ENCODE assay signal across 12 mouse cellular contexts in the genomic region with DNA sequence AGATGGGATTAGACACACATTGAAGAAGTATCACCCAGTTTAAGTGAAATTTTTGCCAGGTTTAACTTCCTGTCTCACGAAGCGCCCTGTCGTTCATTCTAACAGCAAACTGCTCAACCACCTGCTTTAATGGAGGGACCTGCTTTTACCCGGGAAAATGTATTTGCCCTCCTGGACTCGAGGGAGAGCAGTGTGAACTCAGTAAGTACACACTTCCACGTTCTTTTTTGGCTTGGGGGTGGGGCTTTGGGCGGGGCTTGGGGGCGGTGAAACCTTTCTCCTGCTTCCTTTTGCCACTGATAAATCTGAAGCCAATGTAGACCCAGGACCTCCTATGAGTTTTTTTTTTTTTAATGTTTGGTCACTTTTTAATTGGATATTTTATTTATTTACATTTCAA. TPM values are rescaled to one million over a fixed set of nuclear protein-coding genes. Genes with fewer than 3 reads are reported as not detected.
A peak's percentile ranks its signal among the peaks of the same experiment; 100 is the strongest.
DNase-seq lines count a peak whose midpoint lies in the region; ATAC-seq and TF ChIP-seq lines count a peak whose summit lies in the region.
"Had no signal": no experiment of that assay in that cellular context is flagged by ENCODE, and none has a peak within 500 bp of the region (broad histone marks: within the 10 kb centered on the region; RNA-seq: fewer than 3 reads in every experiment).

No protein-coding gene starts in this region.

- no peaks in the 10 kb centered on the region for H3K27me3 ChIP-seq in kidney, embryonic 16.5 days (ENCODE audit: insufficient read depth, low read length)
- H3K27me3 ChIP-seq in kidney, adult 2 months (replicated peaks; ENCODE audit: control insufficient read depth, insufficient read depth, low read length), result no peaks in the 10 kb centered on the region
- no peaks in the 10 kb centered on the region for H3K27me3 ChIP-seq in forebrain, embryonic 11.5 days (ENCODE audit: control insufficient read depth, insufficient read depth, low read length)
- H3K27me3 ChIP-seq in liver, embryonic 12.5 days (replicated peaks), result no peaks in the 10 kb centered on the region
- H3K27me3 ChIP-seq: megakaryocyte, embryonic 14.5 days had no signal

- H3K9me3 ChIP-seq in kidney, embryonic 16.5 days (ENCODE audit: low read length), result no peaks in the 10 kb centered on the region
- no peaks in the 10 kb centered on the region for H3K9me3 ChIP-seq in forebrain, embryonic 11.5 days (ENCODE audit: control insufficient read depth, low read length)
- no peaks in the 10 kb centered on the region for H3K9me3 ChIP-seq in liver, embryonic 12.5 days (replicated peaks)
- H3K9me3 ChIP-seq: megakaryocyte, embryonic 14.5 days had no signal

- peaks cover 8% of the 10 kb centered on the region for H3K4me1 ChIP-seq in kidney, embryonic 16.5 days (ENCODE audit: insufficient read depth, low read length)
- H3K4me1 ChIP-seq in kidney, adult 2 months (ENCODE audit: control insufficient read depth, insufficient read depth, low read length), result no peaks in the 10 kb centered on the region
- H3K4me1 ChIP-seq in forebrain, embryonic 11.5 days (replicated peaks; ENCODE audit: control insufficient read depth, insufficient read depth, low read length), result no peaks in the 10 kb centered on the region; the same call in 1 of the 2 replicates
- no peaks in the 10 kb centered on the region for H3K4me1 ChIP-seq in liver, embryonic 12.5 days
- H3K4me1 ChIP-seq: megakaryocyte, embryonic 14.5 days had no signal

- 25% methylated on average over 8 of the region's 8 CpGs for WGBS in kidney, embryonic 16.5 days
- 16% methylated on average over 8 of the region's 8 CpGs for WGBS in kidney, adult 2 months
- 20% methylated on average over 8 of the region's 8 CpGs for WGBS in forebrain, embryonic 11.5 days
- WGBS in liver, embryonic 12.5 days (ENCODE audit: insufficient replicate concordance), result 14% methylated on average over 8 of the region's 8 CpGs

- no peak for TF ChIP-seq POLR2A in kidney, adult 2 months (IDR thresholded peaks at IDR 0.05; ENCODE audit: low read depth, low read length)

- H3K9ac ChIP-seq in kidney, embryonic 16.5 days (replicated peaks; ENCODE audit: low read length), result no peak overlapping the region
- H3K9ac ChIP-seq in forebrain, embryonic 11.5 days (ENCODE audit: low read length), result no peak overlapping the region
- no peak overlapping the region for H3K9ac ChIP-seq in liver, embryonic 12.5 days

- H3K36me3 ChIP-seq in kidney, embryonic 16.5 days (ENCODE audit: insufficient read depth, low read length), result no peaks in the 10 kb centered on the region
- no peaks in the 10 kb centered on the region for H3K36me3 ChIP-seq in kidney, adult 2 months (ENCODE audit: control insufficient read depth, insufficient read depth, low read length)
- no peaks in the 10 kb centered on the region for H3K36me3 ChIP-seq in forebrain, embryonic 11.5 days (ENCODE audit: control insufficient read depth, insufficient read depth, low read length)
- no peaks in the 10 kb centered on the region for H3K36me3 ChIP-seq in liver, embryonic 12.5 days

- DNase-seq in kidney, adult 2 months, result no peak
- peak; percentile 62 for DNase-seq in ZHBTc4 (ENCODE audit: low read depth, low spot score)
- DNase-seq in forebrain, embryonic 11.5 days (ENCODE audit: low spot score), result no peak
- no peak for DNase-seq in layer of hippocampus, adult 9-10 months (ENCODE audit: low spot score)
- DNase-seq in retina, embryonic 14.5 days (ENCODE audit: low spot score), result no peak
- no peak for DNase-seq in right cerebral cortex, postnatal 14 days
- DNase-seq: adrenal gland, postnatal 14 days; cerebellum, adult 8-10 months; heart, adult 11 months had no signal

- no peak overlapping the region for H3K4me3 ChIP-seq in kidney, embryonic 16.5 days (ENCODE audit: low read length)
- H3K4me3 ChIP-seq in kidney, adult 2 months (ENCODE audit: insufficient read depth, low read depth, low read length), result no peak overlapping the region
- H3K4me3 ChIP-seq in forebrain, embryonic 11.5 days (ENCODE audit: low read depth, low read length), result no peak overlapping the region
- H3K4me3 ChIP-seq in liver, embryonic 12.5 days, result no peak overlapping the region
- H3K4me3 ChIP-seq: megakaryocyte, embryonic 14.5 days had no signal

- no peak overlapping the region for H3K27ac ChIP-seq in kidney, embryonic 16.5 days (ENCODE audit: low read length)
- no peak overlapping the region for H3K27ac ChIP-seq in kidney, adult 2 months (ENCODE audit: insufficient read depth, low read depth, low read length)
- no peak overlapping the region for H3K27ac ChIP-seq in forebrain, embryonic 11.5 days (ENCODE audit: low read depth, low read length)
- H3K27ac ChIP-seq in liver, embryonic 12.5 days, result no peak overlapping the region

- peak overlapping the region; percentile 44 for H3K4me2 ChIP-seq in kidney, embryonic 16.5 days (replicated peaks; ENCODE audit: low read depth, low read length)
- H3K4me2 ChIP-seq in forebrain, embryonic 11.5 days (ENCODE audit: low read depth, low read length, severe bottlenecking), result peak overlapping the region; percentile 24; the same call in 1 of the 2 replicates
- peak overlapping the region; percentile 22 for H3K4me2 ChIP-seq in liver, embryonic 12.5 days

- no peak for ATAC-seq in kidney, embryonic 16.5 days (ENCODE audit: low FRiP score, low TSS enrichment)
- no peak for ATAC-seq in forebrain, embryonic 11.5 days (replicated peaks; ENCODE audit: low FRiP score)
- ATAC-seq in liver, embryonic 12.5 days, result no peak

- TF ChIP-seq CTCF in kidney, adult 2 months (conservative IDR thresholded peaks at IDR 0.05; ENCODE audit: insufficient read depth, insufficient read length, low read depth, low read length), result no peak

RNA-seq across cellular contexts. Expression of a gene that starts 56.2 kb away (rescaled TPM):
- polyA plus RNA-seq in kidney, embryonic 16.5 days (2015; fragmentation: Nextera tagmentation; extraction: Ambion mirVana), result 2.7 and 3.1 TPM in 2 replicates
- polyA plus RNA-seq in kidney, adult 2 months (2012; rRNA removed), result 1.8 and 2.3 TPM in 2 replicates
- polyA plus RNA-seq in forebrain, embryonic 11.5 days (2014; fragmentation: Nextera tagmentation; extraction: Ambion mirVana), result 8.0 and 11.2 TPM in 2 replicates
- 0.63 and 0.73 TPM in 2 replicates for polyA plus RNA-seq in liver, embryonic 12.5 days (2016; fragmentation: Nextera tagmentation; extraction: Ambion mirVana)
